Mouse (Mus musculus): ENCODE data around the gene Tmem115. TPM values are rescaled to one million over a fixed set of nuclear protein-coding genes. Genes with fewer than 3 reads are reported as not detected.

Tmem115 gene
- total RNA-seq, 1 experiment, result 42.3 TPM

DNA sequence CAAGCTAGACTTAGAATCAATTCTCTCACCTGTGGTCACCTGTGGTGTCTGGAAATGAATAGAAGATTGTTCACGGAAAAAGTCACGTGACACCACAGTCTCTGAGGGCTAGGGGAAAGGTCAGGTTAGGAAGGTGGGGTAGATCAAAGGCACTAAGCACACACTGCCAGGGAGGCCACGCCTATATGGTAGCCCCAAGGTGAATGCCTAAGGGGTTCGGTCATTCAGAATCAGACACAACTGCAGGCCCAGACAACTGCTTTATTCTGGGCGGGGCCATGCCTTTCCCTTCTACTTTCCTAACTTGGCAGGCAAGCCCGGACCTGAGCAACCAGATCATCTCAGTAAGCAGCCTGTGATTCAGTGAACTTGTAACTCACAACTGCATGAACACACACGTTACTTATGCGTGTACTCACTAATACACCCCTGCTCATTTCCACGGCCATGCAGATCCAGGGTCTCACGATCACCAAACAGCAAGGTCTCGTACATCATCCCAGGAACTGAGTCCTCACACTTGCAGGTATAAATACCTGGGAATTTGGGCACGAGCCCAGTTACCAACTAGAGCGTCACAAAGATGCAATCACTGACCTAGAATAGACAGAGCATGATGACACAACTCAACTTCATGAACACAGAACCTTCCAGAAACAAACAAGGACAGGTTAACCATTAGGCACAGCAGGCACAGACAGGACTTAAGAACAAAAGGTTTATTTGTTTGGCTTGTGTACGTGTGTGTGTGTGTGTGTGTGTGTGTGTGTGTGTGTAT lies 42.0 kb downstream of the Tmem115 start:
- H3K36me3 ChIP-seq (ENCODE audit: control insufficient read depth, insufficient read depth, low read length, poor library complexity, severe bottlenecking), result peaks cover 15% of the 10 kb centered on the region
- in situ Hi-C loops (cut with MboI; ENCODE audit: low sequenced_read_pairs in 2 of 2, unreplicated experiment in 2 of 2), result no loop called here
- H3K4me3 ChIP-seq (ENCODE audit: insufficient read depth in 1 of 2, low read depth in 1 of 2, low read length in 2 of 2, poor library complexity in 1 of 2, severe bottlenecking in 1 of 2), result no peak overlapping the region
- TF ChIP-seq ZNF384 (IDR thresholded peaks at IDR 0.05; ENCODE audit: low read depth, low read length) (no peak), ZC3H11A (IDR thresholded peaks at IDR 0.05; ENCODE audit: borderline replicate concordance, low read depth, low read length) (no peak), CHD2 (IDR thresholded peaks at IDR 0.05; ENCODE audit: low read depth, low read length) (no peak), HCFC1 (IDR thresholded peaks at IDR 0.05; ENCODE audit: borderline replicate concordance, insufficient read depth, low read length) (no peak), MAFK (IDR thresholded peaks at IDR 0.05; ENCODE audit: insufficient read depth, low read depth, low read length) (no peak)
- DNase-seq (ENCODE audit: low read depth, low spot score), result peak; percentile 92
- peaks cover 0 to 18% of the 10 kb centered on the region in 2 experiments; a peak in 2 of 4 replicates for H3K4me1 ChIP-seq (ENCODE audit: control insufficient read depth in 2 of 2, insufficient read depth in 2 of 2, low read length in 2 of 2, poor library complexity in 1 of 2)
- H3K9ac ChIP-seq (ENCODE audit: insufficient read depth, low read depth, low read length, poor library complexity, severe bottlenecking), result 0 out of 2 replicates have a peak overlapping the region, but pooled peaks have one; percentile 44
- H3K27ac ChIP-seq (ENCODE audit: insufficient read depth, low read depth, low read length, poor library complexity, severe bottlenecking), result peak overlapping the region; percentile 77
- H3K9me3 ChIP-seq (ENCODE audit: control insufficient read depth, insufficient read depth, low read depth, low read length), result no peaks in the 10 kb centered on the region

DNA sequence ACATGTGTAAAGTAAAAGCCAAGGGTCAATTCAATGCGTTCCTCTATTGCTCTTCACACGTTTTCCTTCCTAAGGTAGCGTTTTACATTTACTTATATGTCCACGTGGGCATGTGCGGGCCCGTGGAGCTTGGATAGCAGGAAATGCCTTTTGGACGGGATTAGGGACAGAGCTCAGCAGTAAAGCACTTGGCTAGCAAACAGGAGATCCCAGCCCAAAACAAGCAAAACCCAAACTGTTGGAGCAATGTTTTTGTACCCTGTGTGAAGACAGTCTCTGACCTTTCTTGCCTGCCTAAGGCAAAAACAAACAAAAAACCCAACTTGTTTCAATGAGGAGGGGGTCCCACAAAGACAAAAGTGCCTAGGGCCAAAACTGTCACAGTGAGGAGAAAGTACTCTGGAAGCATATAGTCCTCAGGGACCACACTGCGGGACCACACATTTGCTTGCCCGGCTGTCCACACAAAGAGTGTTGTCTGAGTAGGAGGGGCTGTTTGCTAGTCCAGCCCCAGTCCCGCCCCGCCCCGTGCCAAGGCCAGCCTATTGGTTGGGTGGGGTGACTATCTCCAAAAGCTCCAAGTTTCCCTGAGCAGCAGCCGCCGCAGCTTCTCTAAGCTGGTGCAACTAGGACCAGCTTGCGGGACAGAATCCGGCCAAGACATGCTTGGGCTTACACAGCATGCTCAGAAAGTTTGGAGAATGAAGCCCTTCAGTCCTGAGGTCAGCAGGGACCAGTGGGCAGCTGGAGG lies 42.8 kb downstream of the Tmem115 start, which contains the start of gene Hyal1:
Gene Hyal1, plus strand, starts transcription at position 571 of the 751 bp plus-strand sequence.
- peak within 1 kb of the TSS; percentile 57 to 69 for H3K4me3 ChIP-seq (ENCODE audit: insufficient read depth in 1 of 2, low read depth in 1 of 2, low read length in 2 of 2, poor library complexity in 1 of 2, severe bottlenecking in 1 of 2)
- no peak for TF ChIP-seq MAFK (IDR thresholded peaks at IDR 0.05; ENCODE audit: insufficient read depth, low read depth, low read length)
- no peak for TF ChIP-seq ZNF384 (IDR thresholded peaks at IDR 0.05; ENCODE audit: low read depth, low read length)
- no peak for TF ChIP-seq ZC3H11A (IDR thresholded peaks at IDR 0.05; ENCODE audit: borderline replicate concordance, low read depth, low read length)
- no peak for TF ChIP-seq HCFC1 (IDR thresholded peaks at IDR 0.05; ENCODE audit: borderline replicate concordance, insufficient read depth, low read length)
- no peak for TF ChIP-seq CHD2 (IDR thresholded peaks at IDR 0.05; ENCODE audit: low read depth, low read length)
- no peak for DNase-seq (ENCODE audit: low read depth, low spot score)
- no peaks in the 10 kb centered on the region for H3K9me3 ChIP-seq (ENCODE audit: control insufficient read depth, insufficient read depth, low read depth, low read length)
- peak within 1 kb of the TSS; percentile 77 for H3K27ac ChIP-seq (ENCODE audit: insufficient read depth, low read depth, low read length, poor library complexity, severe bottlenecking)
- peaks cover 8% of the 10 kb centered on the region for H3K36me3 ChIP-seq (ENCODE audit: control insufficient read depth, insufficient read depth, low read length, poor library complexity, severe bottlenecking)
- in situ Hi-C loops (cut with MboI; ENCODE audit: low sequenced_read_pairs in 2 of 2, unreplicated experiment in 2 of 2), result no loop called here
- H3K9ac ChIP-seq (ENCODE audit: insufficient read depth, low read depth, low read length, poor library complexity, severe bottlenecking), result peak within 1 kb of the TSS; percentile 62
- peaks cover 2 to 12% of the 10 kb centered on the region in 2 experiments; a peak in 2 of 4 replicates for H3K4me1 ChIP-seq (ENCODE audit: control insufficient read depth in 2 of 2, insufficient read depth in 2 of 2, low read length in 2 of 2, poor library complexity in 1 of 2)

GRCm38 (mm10) chr9:107577871-107578270 lies 44.1 kb downstream of the Tmem115 start:
- in situ Hi-C loops (cut with MboI; ENCODE audit: low sequenced_read_pairs in 2 of 2, unreplicated experiment in 2 of 2), result no loop called here
- no peak overlapping the region for H3K9ac ChIP-seq (ENCODE audit: insufficient read depth, low read depth, low read length, poor library complexity, severe bottlenecking)
- no peak overlapping the region for H3K4me3 ChIP-seq (ENCODE audit: insufficient read depth in 1 of 2, low read depth in 1 of 2, low read length in 2 of 2, poor library complexity in 1 of 2, severe bottlenecking in 1 of 2)
- H3K9me3 ChIP-seq (ENCODE audit: control insufficient read depth, insufficient read depth, low read depth, low read length), result no peaks in the 10 kb centered on the region
- TF ChIP-seq ZNF384 (IDR thresholded peaks at IDR 0.05; ENCODE audit: low read depth, low read length) (no peak), CHD2 (IDR thresholded peaks at IDR 0.05; ENCODE audit: low read depth, low read length) (no peak), MAFK (IDR thresholded peaks at IDR 0.05; ENCODE audit: insufficient read depth, low read depth, low read length) (no peak), HCFC1 (IDR thresholded peaks at IDR 0.05; ENCODE audit: borderline replicate concordance, insufficient read depth, low read length) (no peak)
- DNase-seq (ENCODE audit: low read depth, low spot score), result no peak
- H3K4me1 ChIP-seq (ENCODE audit: control insufficient read depth in 2 of 2, insufficient read depth in 2 of 2, low read length in 2 of 2, poor library complexity in 1 of 2), result peaks cover 2 to 22% of the 10 kb centered on the region in 2 experiments; a peak in 2 of 4 replicates
- no peak overlapping the region for H3K27ac ChIP-seq (ENCODE audit: insufficient read depth, low read depth, low read length, poor library complexity, severe bottlenecking)
- no peaks in the 10 kb centered on the region; the same call in 1 of the 2 replicates for H3K36me3 ChIP-seq (ENCODE audit: control insufficient read depth, insufficient read depth, low read length, poor library complexity, severe bottlenecking)

DNA sequence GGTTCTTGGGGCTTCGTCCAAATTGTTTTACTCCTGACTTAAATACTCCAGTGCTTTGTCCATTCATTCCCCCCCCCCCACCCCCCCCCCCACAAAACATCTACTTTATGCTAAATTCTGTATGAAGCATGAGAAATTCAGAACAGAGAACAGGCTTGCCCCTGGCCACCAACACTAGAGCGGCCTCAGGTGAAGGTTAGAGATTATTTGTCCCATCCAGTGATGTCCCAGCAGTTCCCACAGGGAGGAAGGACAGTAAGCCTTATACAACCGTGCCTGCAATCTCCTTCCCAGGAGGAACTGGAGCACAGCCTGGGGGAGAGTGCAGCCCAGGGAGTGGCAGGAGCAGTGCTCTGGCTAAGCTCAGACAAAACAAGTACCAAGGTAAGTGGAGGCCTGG lies 44.8 kb downstream of the Tmem115 start, which contains the start of gene Naa80:
Gene Naa80, plus strand, starts transcription at position 301 of the 400 bp plus-strand sequence.
- H3K4me3 ChIP-seq (ENCODE audit: insufficient read depth in 1 of 2, low read depth in 1 of 2, low read length in 2 of 2, poor library complexity in 1 of 2, severe bottlenecking in 1 of 2), result no peak within 1 kb of the TSS
- in situ Hi-C loops (cut with MboI; ENCODE audit: low sequenced_read_pairs in 2 of 2, unreplicated experiment in 2 of 2), result no loop called here

More for the DNA sequence above, 44.8 kb downstream of the Tmem115 start, which contains the start of gene Naa80:
- Histone ChIP-seq H3K27ac (ENCODE audit: insufficient read depth, low read depth, low read length, poor library complexity, severe bottlenecking) (no peak within 1 kb of the TSS), H3K9ac (ENCODE audit: insufficient read depth, low read depth, low read length, poor library complexity, severe bottlenecking) (0 out of 2 replicates have a peak within 1 kb of the TSS, but pooled peaks have one; percentile 3), H3K36me3 (ENCODE audit: control insufficient read depth, insufficient read depth, low read length, poor library complexity, severe bottlenecking) (no peaks in the 10 kb centered on the region; the same call in 1 of the 2 replicates), H3K4me1 (ENCODE audit: control insufficient read depth in 2 of 2, insufficient read depth in 2 of 2, low read length in 2 of 2, poor library complexity in 1 of 2) (peaks cover 2 to 22% of the 10 kb centered on the region in 2 experiments; a peak in 2 of 4 replicates), H3K9me3 (ENCODE audit: control insufficient read depth, insufficient read depth, low read depth, low read length) (no peaks in the 10 kb centered on the region)
- no peak for TF ChIP-seq CHD2 (IDR thresholded peaks at IDR 0.05; ENCODE audit: low read depth, low read length)
- no peak for TF ChIP-seq MAFK (IDR thresholded peaks at IDR 0.05; ENCODE audit: insufficient read depth, low read depth, low read length)
- no peak for TF ChIP-seq HCFC1 (IDR thresholded peaks at IDR 0.05; ENCODE audit: borderline replicate concordance, insufficient read depth, low read length)
- no peak for TF ChIP-seq ZC3H11A (IDR thresholded peaks at IDR 0.05; ENCODE audit: borderline replicate concordance, low read depth, low read length)
- TF ChIP-seq ZNF384 (IDR thresholded peaks at IDR 0.05; ENCODE audit: low read depth, low read length), result no peak
- DNase-seq (ENCODE audit: low read depth, low spot score), result no peak
